Mouse (Mus musculus) ovary, postnatal 10 days (tissue): Measurements from ENCODE around the gene Prr15l.

Source experiments
- DNase-seq: peaks from one replicate; pipeline ENCODE4 v3.0.0; 2022; ENCODE audit warnings: low spot score

Gene Prr15l

GRCm38 (mm10) chr11:96977606-96978400, 49.9 kb downstream of the Prr15l start:
- DNase-seq: peak; percentile 99

- no peak for DNase-seq
These were observed 50.7 kb downstream of the Prr15l start for GRCm38 (mm10) chr11:96978401-96979246.

GRCm38 (mm10) chr11:96979329-96979728, 51.4 kb downstream of the Prr15l start:
- no peak for DNase-seq

GRCm38 (mm10) chr11:96980021-96980420, 52.1 kb downstream of the Prr15l start:
- DNase-seq: no peak

- DNase-seq: no peak
These were observed 53.6 kb downstream of the Prr15l start for GRCm38 (mm10) chr11:96981461-96981860.

GRCm38 (mm10) chr11:96982355-96982754, 54.5 kb downstream of the Prr15l start:
- no peak for DNase-seq

- no peak for DNase-seq
These were observed 55.0 kb downstream of the Prr15l start, which contains the start of gene Sp2 for GRCm38 (mm10) chr11:96982859-96983258. Sp2 (minus strand) TSS chr11:96982959.

GRCm38 (mm10) chr11:96984903-96985302, 57.0 kb downstream of the Prr15l start:
- no peak for DNase-seq

- DNase-seq: no peak
These were observed 58.6 kb downstream of the Prr15l start for GRCm38 (mm10) chr11:96986463-96986862.
